Mouse (Mus musculus) megakaryocyte, adult 5-6 weeks (primary cell): ENCODE measurements around the gene Olfr741. TPM values are rescaled to one million over a fixed set of nuclear protein-coding genes. Genes with fewer than 3 reads are reported as not detected.

ENCODE experiments used
- ATAC-seq: 2 replicates; pipeline ENCODE4 v1.8.0; 2016; ENCODE audit warnings: mild to moderate bottlenecking, inconsistent platforms; ENCODE audit not compliant: poor library complexity, severe bottlenecking
- total RNA-seq, 2 experiments: library from RNA; stranded (forward) in 1 of 2; stranded (reverse) in 1 of 2; fragments of 153-499, 151-499 nt in 1 of 2; fragments of 221-1000, 200-1000 nt in 1 of 2; gene quantifications; 2 replicates each; pipeline versions ENCODE4 v1.2.3 to v1.2.4; 2015 to 2017

The Olfr741 gene
- total RNA-seq (2015) (not detected in 2 replicates), total RNA-seq (2017) (not detected in 2 replicates)

DNA sequence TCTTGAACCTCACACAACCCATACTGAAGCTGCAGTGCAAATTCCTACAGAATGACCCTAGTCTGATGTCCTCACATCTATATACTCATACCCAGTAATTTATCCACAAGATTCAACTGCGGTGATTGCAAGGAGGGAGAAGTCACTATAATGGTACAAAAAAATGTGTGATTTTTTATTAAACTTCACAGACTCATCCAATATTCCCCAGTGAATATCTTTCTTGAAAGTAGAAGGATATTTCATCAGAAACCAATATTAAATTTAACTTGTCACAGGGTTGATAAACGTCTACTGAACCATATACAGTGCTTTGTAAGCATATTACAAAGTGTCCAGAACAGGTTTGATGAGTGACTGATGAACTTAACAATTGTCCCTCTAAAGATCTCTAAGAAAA, at the start of gene Olfr741:
TSS of gene Olfr741 (plus strand) at position 301 of the 400 bp plus-strand sequence.
- ATAC-seq = no peak

DNA sequence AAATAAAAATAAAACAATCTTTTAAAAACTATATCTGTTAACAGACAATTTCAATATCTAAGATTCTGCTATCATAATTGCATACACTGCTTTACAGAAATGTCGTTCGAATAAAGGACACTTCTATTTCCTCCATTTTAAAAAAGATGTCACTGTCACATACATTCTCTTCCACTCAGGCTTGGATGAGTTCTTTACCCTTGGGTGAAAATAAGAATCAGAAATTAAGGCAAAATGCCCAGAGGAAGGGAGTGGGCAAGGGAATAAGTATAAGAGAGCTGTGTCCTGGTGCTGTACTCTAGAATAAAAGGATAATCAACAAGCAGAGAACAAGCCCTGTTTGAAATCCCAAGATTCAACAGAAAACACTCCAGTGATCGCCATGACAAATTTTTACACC, 27.3 kb upstream of the Olfr741 start, which contains the start of gene Olfr740:
TSS of gene Olfr740 (plus strand) at position 301 of the 400 bp plus-strand sequence.
- no peak for ATAC-seq

GRCm38 (mm10) chr14:50478406-50478805, 5.9 kb downstream of the Olfr741 start:
- no peak for ATAC-seq

DNA sequence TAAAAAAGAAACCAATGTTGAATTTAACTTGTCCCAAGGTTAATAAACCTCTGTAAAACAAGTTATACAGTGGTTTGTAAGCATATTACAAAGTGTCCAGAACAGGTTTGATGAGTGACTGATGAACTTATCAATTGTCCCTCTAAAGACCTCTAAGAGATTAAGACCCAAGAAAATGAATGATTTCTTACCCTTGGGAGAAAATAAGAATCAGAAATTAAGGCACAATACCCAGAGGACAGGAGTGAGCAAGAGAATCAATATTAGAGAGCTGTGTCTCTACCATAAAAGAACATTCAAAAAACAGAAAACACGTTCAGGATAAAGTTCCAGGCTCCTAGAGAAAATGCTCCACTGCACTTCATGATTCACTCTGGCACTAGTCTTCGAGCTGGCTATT, 30.8 kb downstream of the Olfr741 start, which contains the start of gene Olfr742:
TSS of gene Olfr742 (plus strand) at position 301 of the 400 bp plus-strand sequence.
- ATAC-seq = no peak

- ATAC-seq = no peak
Measured at GRCm38 (mm10) chr14:50521539-50521938, 49.0 kb downstream of the Olfr741 start, which contains the start of gene Olfr743. Gene Olfr743, plus strand, starts transcription at chr14:50521839.

Other genes starting within 250 kb of the Olfr741 start
- gene Olfr731, start 230.9 kb upstream of the Olfr741 start, total RNA-seq (2015) = not detected in 2 replicates
- gene Olfr731, start 230.9 kb upstream of the Olfr741 start, total RNA-seq (2017) = not detected in 2 replicates
- gene Olfr732, start 188.5 kb upstream of the Olfr741 start, total RNA-seq (2015) = not detected in 2 replicates
- gene Olfr732, start 188.5 kb upstream of the Olfr741 start, total RNA-seq (2017) = not detected in 2 replicates
- not detected in 2 replicates for gene Olfr733, start 171.2 kb upstream of the Olfr741 start, total RNA-seq (2015)
- not detected in 2 replicates for gene Olfr733, start 171.2 kb upstream of the Olfr741 start, total RNA-seq (2017)
- gene Olfr734, start 146.0 kb upstream of the Olfr741 start, total RNA-seq (2015) = not detected in 2 replicates
- gene Olfr734, start 146.0 kb upstream of the Olfr741 start, total RNA-seq (2017) = not detected in 2 replicates
- gene Olfr735, start 123.9 kb upstream of the Olfr741 start, total RNA-seq (2015) = not detected in 2 replicates
- gene Olfr735, start 123.9 kb upstream of the Olfr741 start, total RNA-seq (2017) = not detected in 2 replicates
- gene Tlr11, start 114.8 kb upstream of the Olfr741 start, total RNA-seq (2015) = 0.45 and 1.3 TPM in 2 replicates
- gene Tlr11, start 114.8 kb upstream of the Olfr741 start, total RNA-seq (2017) = 1.2 and 1.4 TPM in 2 replicates
- gene Olfr736, start 91.6 kb upstream of the Olfr741 start, total RNA-seq (2015) = not detected in 2 replicates
- gene Olfr736, start 91.6 kb upstream of the Olfr741 start, total RNA-seq (2017) = not detected in 2 replicates
- gene Olfr738, start 65.2 kb upstream of the Olfr741 start, total RNA-seq (2015) = not detected in 2 replicates
- gene Olfr738, start 65.2 kb upstream of the Olfr741 start, total RNA-seq (2017) = not detected in 2 replicates
- not detected in 2 replicates for gene Olfr739, start 54.1 kb upstream of the Olfr741 start, total RNA-seq (2015)
- gene Olfr739, start 54.1 kb upstream of the Olfr741 start, total RNA-seq (2017) = not detected in 2 replicates
- gene Olfr740, start 27.2 kb upstream of the Olfr741 start, total RNA-seq (2015) = not detected in 2 replicates
- gene Olfr740, start 27.2 kb upstream of the Olfr741 start, total RNA-seq (2017) = not detected in 2 replicates
- not detected in 2 replicates for gene Olfr742, start 30.9 kb downstream of the Olfr741 start, total RNA-seq (2015)
- gene Olfr742, start 30.9 kb downstream of the Olfr741 start, total RNA-seq (2017) = not detected in 2 replicates
- gene Olfr743, start 49.1 kb downstream of the Olfr741 start, total RNA-seq (2015) = not detected in 2 replicates
- gene Olfr743, start 49.1 kb downstream of the Olfr741 start, total RNA-seq (2017) = not detected in 2 replicates
- gene Olfr744, start 142.1 kb downstream of the Olfr741 start, total RNA-seq (2015) = not detected in 2 replicates
- gene Olfr744, start 142.1 kb downstream of the Olfr741 start, total RNA-seq (2017) = not detected in 2 replicates
- not detected in 2 replicates for gene Olfr745, start 166.7 kb downstream of the Olfr741 start, total RNA-seq (2015)
- not detected in 2 replicates for gene Olfr745, start 166.7 kb downstream of the Olfr741 start, total RNA-seq (2017)
- not detected in 2 replicates for gene Olfr746, start 174.3 kb downstream of the Olfr741 start, total RNA-seq (2015)
- not detected in 2 replicates for gene Olfr746, start 174.3 kb downstream of the Olfr741 start, total RNA-seq (2017)
- not detected in 2 replicates for gene Olfr747, start 220.5 kb downstream of the Olfr741 start, total RNA-seq (2015)
- gene Olfr747, start 220.5 kb downstream of the Olfr741 start, total RNA-seq (2017) = not detected in 2 replicates
- not detected in 2 replicates for gene Olfr748, start 234.6 kb downstream of the Olfr741 start, total RNA-seq (2015)
- gene Olfr748, start 234.6 kb downstream of the Olfr741 start, total RNA-seq (2017) = not detected in 2 replicates